Mouse (Mus musculus): ENCODE results near the gene Gm42688. TPM values are rescaled to one million over a fixed set of nuclear protein-coding genes. Genes with fewer than 3 reads are reported as not detected.

Gene Gm42688
- polyA plus RNA-seq, 1 experiment from 2014 or later = 1.9 TPM

GRCm38 (mm10) chr6:83118825-83119733 lies 17.7 kb downstream of the Gm42688 start:
- Histone ChIP-seq H3K36me3 (peaks cover 16% of the 10 kb centered on the region; the same call in 1 of the 2 replicates), H3K27ac (peak overlapping the region; percentile 31; the same call in 1 of the 2 replicates), H3K9me3 (replicated peaks) (no peaks in the 10 kb centered on the region), H3K4me3 (no peak overlapping the region), H3K4me1 (replicated peaks) (peaks cover 53% of the 10 kb centered on the region), H3K9ac (no peak overlapping the region), H3K4me2 (no peak overlapping the region), H3K27me3 (no peaks in the 10 kb centered on the region)
- WGBS = 74% methylated on average over 14 of the region's 14 CpGs
- no peak for ATAC-seq (replicated peaks; ENCODE audit: insufficient number of reproducible peaks, insufficient read depth, low FRiP score, low read depth)

GRCm38 (mm10) chr6:83119734-83120051 lies 18.3 kb downstream of the Gm42688 start:
- Histone ChIP-seq H3K4me1 (replicated peaks) (peaks cover 54% of the 10 kb centered on the region), H3K36me3 (peaks cover 16% of the 10 kb centered on the region; the same call in 1 of the 2 replicates), H3K27ac (peak overlapping the region; percentile 31; the same call in 1 of the 2 replicates), H3K9ac (no peak overlapping the region), H3K9me3 (replicated peaks) (no peaks in the 10 kb centered on the region), H3K4me3 (0 out of 2 replicates have a peak overlapping the region, but pooled peaks have one; percentile 77), H3K4me2 (peak overlapping the region; percentile 95; the same call in 1 of the 2 replicates), H3K27me3 (no peaks in the 10 kb centered on the region)
- no peak for ATAC-seq (replicated peaks; ENCODE audit: insufficient number of reproducible peaks, insufficient read depth, low FRiP score, low read depth)
- WGBS = 75% methylated on average over 7 of the region's 7 CpGs

GRCm38 (mm10) chr6:83120930-83121862 lies 19.8 kb downstream of the Gm42688 start, which contains the start of gene Wbp1:
Gene Wbp1, minus strand, starts transcription at chr6:83121559.
- Histone ChIP-seq H3K9me3 (replicated peaks) (no peaks in the 10 kb centered on the region), H3K27ac (peak within 1 kb of the TSS; percentile 92), H3K36me3 (peaks cover 16% of the 10 kb centered on the region; the same call in 1 of the 2 replicates), H3K4me2 (peak within 1 kb of the TSS; percentile 95), H3K9ac (peak within 1 kb of the TSS; percentile 82), H3K4me1 (replicated peaks) (peaks cover 49% of the 10 kb centered on the region), H3K4me3 (peak within 1 kb of the TSS; percentile 77), H3K27me3 (no peaks in the 10 kb centered on the region)
- under 1% methylated on average over 38 of the region's 38 CpGs for WGBS
- peak; percentile 96 for ATAC-seq (replicated peaks; ENCODE audit: insufficient number of reproducible peaks, insufficient read depth, low FRiP score, low read depth)

- H3K27ac ChIP-seq = peak overlapping the region; percentile 92
- no peaks in the 10 kb centered on the region for H3K9me3 ChIP-seq (replicated peaks)
- H3K4me1 ChIP-seq (replicated peaks) = peaks cover 43% of the 10 kb centered on the region
- peak overlapping the region; percentile 95 for H3K4me2 ChIP-seq
- no peaks in the 10 kb centered on the region for H3K27me3 ChIP-seq
- peak overlapping the region; percentile 80 for H3K9ac ChIP-seq
- H3K4me3 ChIP-seq = peak overlapping the region; percentile 77
- peak; percentile 42 for ATAC-seq (replicated peaks; ENCODE audit: insufficient number of reproducible peaks, insufficient read depth, low FRiP score, low read depth)
- 2% methylated on average over 52 of the region's 52 CpGs for WGBS
- peaks cover 16% of the 10 kb centered on the region; the same call in 1 of the 2 replicates for H3K36me3 ChIP-seq
Measured at GRCm38 (mm10) chr6:83121863-83122710, 20.7 kb downstream of the Gm42688 start.

- peaks cover 8% of the 10 kb centered on the region; the same call in 1 of the 2 replicates for H3K36me3 ChIP-seq
- H3K9ac ChIP-seq = no peak overlapping the region
- H3K4me1 ChIP-seq (replicated peaks) = peaks cover 43% of the 10 kb centered on the region
- H3K4me3 ChIP-seq = peak overlapping the region; percentile 77; the same call in 1 of the 2 replicates
- H3K27me3 ChIP-seq = no peaks in the 10 kb centered on the region
- no peak overlapping the region for H3K27ac ChIP-seq
- H3K4me2 ChIP-seq = peak overlapping the region; percentile 95; the same call in 1 of the 2 replicates
- ATAC-seq (replicated peaks; ENCODE audit: insufficient number of reproducible peaks, insufficient read depth, low FRiP score, low read depth) = no peak
- H3K9me3 ChIP-seq (replicated peaks) = no peaks in the 10 kb centered on the region
- 87% methylated on average over 5 of the region's 5 CpGs for WGBS
Measured at GRCm38 (mm10) chr6:83122961-83123360, 21.5 kb downstream of the Gm42688 start.

GRCm38 (mm10) chr6:83124851-83125312 lies 23.5 kb downstream of the Gm42688 start:
- WGBS = under 1% methylated on average over 30 of the region's 30 CpGs
- Histone ChIP-seq H3K4me3 (peak overlapping the region; percentile 72), H3K27me3 (no peaks in the 10 kb centered on the region), H3K9me3 (replicated peaks) (no peaks in the 10 kb centered on the region), H3K4me2 (peak overlapping the region; percentile 93), H3K27ac (peak overlapping the region; percentile 68), H3K36me3 (peaks cover 4% of the 10 kb centered on the region; the same call in 1 of the 2 replicates), H3K4me1 (replicated peaks) (peaks cover 35% of the 10 kb centered on the region), H3K9ac (peak overlapping the region; percentile 77)
- ATAC-seq (replicated peaks; ENCODE audit: insufficient number of reproducible peaks, insufficient read depth, low FRiP score, low read depth) = no peak

GRCm38 (mm10) chr6:83125331-83125730 lies 23.9 kb downstream of the Gm42688 start, which contains the start of gene Ino80b:
Gene Ino80b, minus strand, starts transcription at chr6:83125431.
- Histone ChIP-seq H3K4me2 (peak within 1 kb of the TSS; percentile 93), H3K27me3 (no peaks in the 10 kb centered on the region), H3K36me3 (peaks cover 4% of the 10 kb centered on the region; the same call in 1 of the 2 replicates), H3K4me3 (peak within 1 kb of the TSS; percentile 72), H3K9ac (peak within 1 kb of the TSS; percentile 77), H3K27ac (peak within 1 kb of the TSS; percentile 68), H3K4me1 (replicated peaks) (peaks cover 31% of the 10 kb centered on the region), H3K9me3 (replicated peaks) (no peaks in the 10 kb centered on the region)
- 25% methylated on average over 5 of the region's 5 CpGs for WGBS
- ATAC-seq (replicated peaks; ENCODE audit: insufficient number of reproducible peaks, insufficient read depth, low FRiP score, low read depth) = no peak

GRCm38 (mm10) chr6:83127419-83127818 lies 26.0 kb downstream of the Gm42688 start:
- H3K4me2 ChIP-seq = no peak overlapping the region
- H3K27me3 ChIP-seq = no peaks in the 10 kb centered on the region
- H3K9ac ChIP-seq = no peak overlapping the region
- H3K4me3 ChIP-seq = no peak overlapping the region
- no peak overlapping the region for H3K27ac ChIP-seq
- no peak for ATAC-seq (replicated peaks; ENCODE audit: insufficient number of reproducible peaks, insufficient read depth, low FRiP score, low read depth)
- H3K4me1 ChIP-seq (replicated peaks) = peaks cover 22% of the 10 kb centered on the region
- H3K9me3 ChIP-seq (replicated peaks) = no peaks in the 10 kb centered on the region
- H3K36me3 ChIP-seq = peaks cover 4% of the 10 kb centered on the region; the same call in 1 of the 2 replicates
- 91% methylated on average over 5 of the region's 5 CpGs for whole genome bisulfite sequencing

GRCm38 (mm10) chr6:83131469-83132034 lies 30.1 kb downstream of the Gm42688 start:
- Histone ChIP-seq H3K9me3 (replicated peaks) (no peaks in the 10 kb centered on the region), H3K9ac (no peak overlapping the region), H3K27ac (no peak overlapping the region), H3K4me3 (no peak overlapping the region), H3K4me1 (replicated peaks) (peaks cover 13% of the 10 kb centered on the region), H3K4me2 (no peak overlapping the region), H3K36me3 (no peaks in the 10 kb centered on the region), H3K27me3 (no peaks in the 10 kb centered on the region)
- ATAC-seq (replicated peaks; ENCODE audit: insufficient number of reproducible peaks, insufficient read depth, low FRiP score, low read depth) = no peak
- 68% methylated on average over 6 of the region's 6 CpGs for WGBS

Measured in heart, embryonic 15.5 days (tissue).